Mouse (Mus musculus): ENCODE data around the gene Pgd. TPM values are rescaled to one million over a fixed set of nuclear protein-coding genes. Genes with fewer than 3 reads are reported as not detected.

Gene Pgd
- polyA plus RNA-seq, 1 experiment, result 162 TPM

GRCm38 (mm10) chr4:149202467-149202866 lies 35.9 kb upstream of the Pgd start:
- H3K27me3 ChIP-seq (ENCODE audit: control insufficient read depth, insufficient read depth, insufficient read length), result no peaks in the 10 kb centered on the region
- H3K4me2 ChIP-seq (ENCODE audit: low read depth), result no peak overlapping the region
- TF ChIP-seq SRF (IDR thresholded peaks at IDR 0.05; ENCODE audit: control insufficient read depth, insufficient read length, low read depth) (no peak), POLR2AphosphoS2 (IDR thresholded peaks at IDR 0.05; ENCODE audit: insufficient read length, low read depth) (no peak), REST (IDR thresholded peaks at IDR 0.05; ENCODE audit: insufficient read depth, insufficient read length) (no peak), TCF12 (IDR thresholded peaks at IDR 0.05; ENCODE audit: insufficient read depth, poor library complexity, severe bottlenecking) (no peak), E2F4 (IDR thresholded peaks at IDR 0.05; ENCODE audit: insufficient read depth) (no peak), POLR2A (IDR thresholded peaks at IDR 0.05; ENCODE audit: insufficient read length, low read depth) (no peak), MAX (IDR thresholded peaks at IDR 0.05; ENCODE audit: low read depth) (no peak), MYOD1 (IDR thresholded peaks at IDR 0.05; ENCODE audit: control insufficient read depth in 1 of 3, insufficient read length in 2 of 3, low read depth in 2 of 3) (no peak), USF1 (IDR thresholded peaks at IDR 0.05; ENCODE audit: low read depth) (no peak), TCF3 (IDR thresholded peaks at IDR 0.05; ENCODE audit: insufficient read length, low read depth) (no peak), MYOG (IDR thresholded peaks at IDR 0.05; ENCODE audit: control insufficient read depth in 1 of 3, insufficient read depth in 1 of 3, insufficient read length in 2 of 3, low read depth in 2 of 3) (no peak), CEBPB (IDR thresholded peaks at IDR 0.05; ENCODE audit: insufficient read depth, poor library complexity, severe bottlenecking) (no peak)
- H3ac ChIP-seq (ENCODE audit: control insufficient read depth, insufficient read length), result no peak overlapping the region
- no peaks in the 10 kb centered on the region for H3K79me2 ChIP-seq (ENCODE audit: control insufficient read depth, insufficient read depth)
- H3K4me3 ChIP-seq, result no peak overlapping the region
- peaks cover 47% of the 10 kb centered on the region for H3K36me3 ChIP-seq (ENCODE audit: control insufficient read depth, insufficient read depth)

- Histone ChIP-seq H3ac (ENCODE audit: control insufficient read depth, insufficient read length) (no peak overlapping the region), H3K4me2 (ENCODE audit: low read depth) (no peak overlapping the region), H3K4me3 (no peak overlapping the region), H3K36me3 (ENCODE audit: control insufficient read depth, insufficient read depth) (peaks cover 53% of the 10 kb centered on the region), H3K27me3 (ENCODE audit: control insufficient read depth, insufficient read depth, insufficient read length) (no peaks in the 10 kb centered on the region), H3K79me2 (ENCODE audit: control insufficient read depth, insufficient read depth) (no peaks in the 10 kb centered on the region)
- TF ChIP-seq SRF (IDR thresholded peaks at IDR 0.05; ENCODE audit: control insufficient read depth, insufficient read length, low read depth) (no peak), TCF12 (IDR thresholded peaks at IDR 0.05; ENCODE audit: insufficient read depth, poor library complexity, severe bottlenecking) (no peak), POLR2A (IDR thresholded peaks at IDR 0.05; ENCODE audit: insufficient read length, low read depth) (no peak), CEBPB (IDR thresholded peaks at IDR 0.05; ENCODE audit: insufficient read depth, poor library complexity, severe bottlenecking) (no peak), POLR2AphosphoS2 (IDR thresholded peaks at IDR 0.05; ENCODE audit: insufficient read length, low read depth) (no peak), REST (IDR thresholded peaks at IDR 0.05; ENCODE audit: insufficient read depth, insufficient read length) (no peak), E2F4 (IDR thresholded peaks at IDR 0.05; ENCODE audit: insufficient read depth) (no peak), MAX (IDR thresholded peaks at IDR 0.05; ENCODE audit: low read depth) (no peak), MYOD1 (IDR thresholded peaks at IDR 0.05; ENCODE audit: control insufficient read depth in 1 of 3, insufficient read length in 2 of 3, low read depth in 2 of 3) (no peak), USF1 (IDR thresholded peaks at IDR 0.05; ENCODE audit: low read depth) (no peak), TCF3 (IDR thresholded peaks at IDR 0.05; ENCODE audit: insufficient read length, low read depth) (no peak), MYOG (IDR thresholded peaks at IDR 0.05; ENCODE audit: control insufficient read depth in 1 of 3, insufficient read depth in 1 of 3, insufficient read length in 2 of 3, low read depth in 2 of 3) (no peak)
These were observed 34.5 kb upstream of the Pgd start for GRCm38 (mm10) chr4:149201110-149201509.

DNA sequence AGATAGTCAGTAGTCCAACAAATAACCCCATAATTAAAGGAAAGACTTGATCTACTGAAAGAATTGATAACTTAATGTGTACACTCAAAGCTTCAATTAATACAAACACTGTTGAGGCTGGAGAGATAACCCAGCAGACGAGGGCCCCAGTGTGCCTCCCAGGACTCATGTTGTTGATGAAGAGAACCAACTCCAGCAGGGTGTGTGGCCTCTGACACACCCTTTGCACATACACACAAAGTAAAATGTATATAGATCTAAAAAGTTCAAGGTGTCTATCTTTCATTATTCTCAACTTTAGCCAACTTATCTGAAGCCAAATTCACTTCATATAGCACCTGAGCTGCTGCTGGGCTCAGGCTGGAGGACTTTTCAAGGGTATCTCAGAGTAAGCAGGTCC lies 30.6 kb upstream of the Pgd start:
- H3K79me2 ChIP-seq (ENCODE audit: control insufficient read depth, insufficient read depth), result no peaks in the 10 kb centered on the region
- TF ChIP-seq MYOG (IDR thresholded peaks at IDR 0.05; ENCODE audit: control insufficient read depth in 1 of 3, insufficient read depth in 1 of 3, insufficient read length in 2 of 3, low read depth in 2 of 3) (no peak), TCF3 (IDR thresholded peaks at IDR 0.05; ENCODE audit: insufficient read length, low read depth) (no peak), POLR2A (IDR thresholded peaks at IDR 0.05; ENCODE audit: insufficient read length, low read depth) (no peak), CEBPB (IDR thresholded peaks at IDR 0.05; ENCODE audit: insufficient read depth, poor library complexity, severe bottlenecking) (no peak), REST (IDR thresholded peaks at IDR 0.05; ENCODE audit: insufficient read depth, insufficient read length) (no peak), MYOD1 (IDR thresholded peaks at IDR 0.05; ENCODE audit: control insufficient read depth in 1 of 3, insufficient read length in 2 of 3, low read depth in 2 of 3) (no peak), MAX (IDR thresholded peaks at IDR 0.05; ENCODE audit: low read depth) (no peak), E2F4 (IDR thresholded peaks at IDR 0.05; ENCODE audit: insufficient read depth) (no peak), TCF12 (IDR thresholded peaks at IDR 0.05; ENCODE audit: insufficient read depth, poor library complexity, severe bottlenecking) (no peak), POLR2AphosphoS2 (IDR thresholded peaks at IDR 0.05; ENCODE audit: insufficient read length, low read depth) (no peak), SRF (IDR thresholded peaks at IDR 0.05; ENCODE audit: control insufficient read depth, insufficient read length, low read depth) (no peak), USF1 (IDR thresholded peaks at IDR 0.05; ENCODE audit: low read depth) (no peak)
- H3K4me2 ChIP-seq (ENCODE audit: low read depth), result no peak overlapping the region
- H3K36me3 ChIP-seq (ENCODE audit: control insufficient read depth, insufficient read depth), result peaks cover 53% of the 10 kb centered on the region
- H3K4me3 ChIP-seq, result no peak overlapping the region
- H3K27me3 ChIP-seq (ENCODE audit: control insufficient read depth, insufficient read depth, insufficient read length), result no peaks in the 10 kb centered on the region
- H3ac ChIP-seq (ENCODE audit: control insufficient read depth, insufficient read length), result no peak overlapping the region

DNA sequence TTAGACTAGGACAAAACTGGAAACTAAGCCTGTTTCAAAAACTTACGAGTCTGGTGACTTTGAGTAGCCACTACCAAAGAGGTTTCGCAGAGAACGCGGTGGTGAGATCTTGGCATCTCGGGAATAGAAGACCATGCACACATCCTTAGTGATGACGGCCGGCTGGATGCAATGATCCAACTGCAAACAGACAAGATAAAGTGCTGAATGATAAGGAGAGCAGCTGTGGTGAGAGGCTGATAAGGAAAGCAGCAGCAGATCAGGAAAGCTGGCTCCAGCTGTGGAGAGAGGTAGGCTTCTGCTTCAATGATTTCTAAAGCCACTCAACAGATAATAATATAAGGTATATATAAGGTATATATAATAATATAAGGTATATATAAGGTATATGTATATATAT lies 24.5 kb upstream of the Pgd start:
- H3K79me2 ChIP-seq (ENCODE audit: control insufficient read depth, insufficient read depth), result no peaks in the 10 kb centered on the region
- H3K36me3 ChIP-seq (ENCODE audit: control insufficient read depth, insufficient read depth), result peaks cover 53% of the 10 kb centered on the region
- H3K4me3 ChIP-seq, result no peak overlapping the region
- TF ChIP-seq CEBPB (IDR thresholded peaks at IDR 0.05; ENCODE audit: insufficient read depth, poor library complexity, severe bottlenecking), result no peak
- no peak for TF ChIP-seq SRF (IDR thresholded peaks at IDR 0.05; ENCODE audit: control insufficient read depth, insufficient read length, low read depth)
- no peak for TF ChIP-seq USF1 (IDR thresholded peaks at IDR 0.05; ENCODE audit: low read depth)
- no peak for TF ChIP-seq MYOG (IDR thresholded peaks at IDR 0.05; ENCODE audit: control insufficient read depth in 1 of 3, insufficient read depth in 1 of 3, insufficient read length in 2 of 3, low read depth in 2 of 3)
- TF ChIP-seq MYOD1 (IDR thresholded peaks at IDR 0.05; ENCODE audit: control insufficient read depth in 1 of 3, insufficient read length in 2 of 3, low read depth in 2 of 3), result no peak
- TF ChIP-seq TCF12 (IDR thresholded peaks at IDR 0.05; ENCODE audit: insufficient read depth, poor library complexity, severe bottlenecking), result no peak
- no peak for TF ChIP-seq POLR2AphosphoS2 (IDR thresholded peaks at IDR 0.05; ENCODE audit: insufficient read length, low read depth)
- no peak for TF ChIP-seq TCF3 (IDR thresholded peaks at IDR 0.05; ENCODE audit: insufficient read length, low read depth)
- TF ChIP-seq REST (IDR thresholded peaks at IDR 0.05; ENCODE audit: insufficient read depth, insufficient read length), result no peak
- TF ChIP-seq POLR2A (IDR thresholded peaks at IDR 0.05; ENCODE audit: insufficient read length, low read depth), result no peak
- no peak for TF ChIP-seq MAX (IDR thresholded peaks at IDR 0.05; ENCODE audit: low read depth)
- no peak for TF ChIP-seq E2F4 (IDR thresholded peaks at IDR 0.05; ENCODE audit: insufficient read depth)
- no peaks in the 10 kb centered on the region for H3K27me3 ChIP-seq (ENCODE audit: control insufficient read depth, insufficient read depth, insufficient read length)
- no peak overlapping the region for H3ac ChIP-seq (ENCODE audit: control insufficient read depth, insufficient read length)
- no peak overlapping the region for H3K4me2 ChIP-seq (ENCODE audit: low read depth)
